Mouse (Mus musculus) urinary bladder, adult 2 months (tissue): ENCODE data around the gene Cfap36. TPM values are rescaled to one million over a fixed set of nuclear protein-coding genes. Genes with fewer than 3 reads are reported as not detected.

ENCODE experiments used
- DNase-seq: peaks from one replicate; pipeline ENCODE4 v3.0.0; 2022; ENCODE audit warnings: low spot score
- polyA plus RNA-seq: library from polyadenylated mRNA; depleted of rRNA; stranded (reverse); fragments of >200 nt; gene quantifications from 2 replicates; pipeline ENCODE4 v1.2.3, GENCODE M21; 2012; rRNA removed

Gene Cfap36
- polyA plus RNA-seq, 1 experiment = 28.0 TPM

- DNase-seq = no peak
These were observed 66.6 kb downstream of the Cfap36 start for GRCm38 (mm10) chr11:29180657-29181056.

- no peak for DNase-seq
These were observed 67.9 kb downstream of the Cfap36 start for GRCm38 (mm10) chr11:29179319-29179718.

- DNase-seq = no peak
These were observed 73.3 kb downstream of the Cfap36 start for GRCm38 (mm10) chr11:29173706-29174436.

GRCm38 (mm10) chr11:29173125-29173631 lies 74.0 kb downstream of the Cfap36 start:
- DNase-seq = no peak

GRCm38 (mm10) chr11:29172563-29173124 lies 74.6 kb downstream of the Cfap36 start, which contains the start of gene Ppp4r3b:
Gene Ppp4r3b, plus strand, starts transcription at chr11:29172890.
- DNase-seq = peak; percentile 93

- peak; percentile 42 for DNase-seq
These were observed 75.2 kb downstream of the Cfap36 start for GRCm38 (mm10) chr11:29171959-29172391.

Other genes starting within 250 kb of the Cfap36 start
- gene Pnpt1, start 116.7 kb downstream of the Cfap36 start, polyA plus RNA-seq = 16.8 and 23.0 TPM in 2 replicates
- 18.7 and 24.7 TPM in 2 replicates for gene Ppp4r3b, start 74.5 kb downstream of the Cfap36 start, polyA plus RNA-seq
- gene Ccdc88a, start 126.2 kb upstream of the Cfap36 start, polyA plus RNA-seq = 6.0 and 6.1 TPM in 2 replicates